Mouse (Mus musculus): ENCODE results near the gene Rnf216. TPM values are rescaled to one million over a fixed set of nuclear protein-coding genes. Genes with fewer than 3 reads are reported as not detected.
"Not testable (repeated sequence)": the region's sequence is repeated elsewhere in the genome, so short reads cannot be mapped to it uniquely, and the experiment has no call there.

Rnf216 gene
- polyA plus RNA-seq (2021): 48.0 TPM

DNA sequence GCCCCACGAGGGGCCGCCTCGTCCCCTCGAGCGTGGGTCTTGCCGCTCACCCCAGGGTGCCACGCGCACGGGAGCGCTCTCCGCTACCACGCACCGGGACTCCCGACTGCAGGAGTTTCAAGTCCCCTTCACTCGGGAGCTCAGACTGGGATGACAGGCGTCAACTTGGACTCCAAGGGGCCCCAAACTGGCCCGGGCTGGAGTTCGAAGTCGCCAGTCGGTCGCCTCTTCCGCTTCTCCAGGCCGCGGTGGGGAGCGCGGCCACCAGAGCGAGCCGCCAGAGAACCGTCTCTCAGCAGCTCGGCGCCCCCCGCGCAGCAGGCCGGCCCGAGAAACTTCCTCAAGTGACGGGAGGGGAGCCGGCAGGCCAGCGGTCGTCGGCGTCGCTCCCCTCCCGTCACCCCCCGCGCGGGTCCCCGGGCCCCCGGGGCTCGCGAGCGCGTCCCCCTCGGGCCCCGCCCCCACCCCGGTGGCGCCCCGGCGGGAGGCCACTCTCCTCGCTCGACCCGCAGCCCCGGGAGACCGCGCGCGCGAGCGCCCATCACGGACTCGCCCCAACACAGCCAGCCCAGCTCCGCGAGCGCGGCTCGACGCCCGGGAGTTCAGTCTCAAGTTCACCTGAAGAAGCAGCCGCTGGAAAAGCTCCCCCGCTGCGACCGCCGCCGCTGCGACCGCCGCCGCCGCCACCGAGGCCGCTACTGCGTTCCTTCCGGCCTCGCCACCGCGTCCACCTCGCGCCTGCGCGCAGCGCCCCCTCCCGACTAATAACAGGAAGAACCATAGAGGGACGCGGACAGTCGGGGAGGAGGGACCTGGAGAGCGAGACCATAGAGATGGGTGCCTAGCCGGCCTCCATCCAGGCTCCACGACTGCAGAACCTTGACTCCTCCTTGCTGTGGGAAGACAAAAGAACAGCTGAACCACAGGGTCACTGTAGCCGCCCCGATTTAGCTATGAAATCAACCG, at the start of gene Rnf216:
Gene Rnf216 (minus strand): TSS at position 714 of the 966 bp plus-strand sequence.
- ChIA-PET CTCF (interaction anchor here (0.8 to 1.8 kb wide), 9 partner anchors 12 to 68 kb away, joined by 3 to 5 read pairs (median 3); partner anchors contain the start of genes Rbak and Spdye4b), POLR2A (interaction anchor here (0.7 to 1.3 kb wide), 5 partner anchors 9 to 114 kb away, joined by 3 to 4 read pairs (median 3); partner anchors contain the start of gene Rbak)
- in situ Hi-C loops (cut with MboI; ENCODE audit: low pct_unique_long_range_greater_than_20kb): no loop called here
- TF ChIP-seq CTCF (IDR thresholded peaks at IDR 0.05): peak; percentile 100
- DNase-seq (ENCODE audit: low read depth, low spot score): peak; percentile 80
- no peaks in the 10 kb centered on the region for H3K27me3 ChIP-seq
- peak; percentile 82 for ATAC-seq

- in situ Hi-C loops (cut with MboI; ENCODE audit: low pct_unique_long_range_greater_than_20kb): no loop called here
- DNase-seq (ENCODE audit: low read depth, low spot score) (no peak), ATAC-seq (no peak)
- ChIA-PET CTCF (no interaction called here), POLR2A (no interaction called here)
- TF ChIP-seq CTCF (IDR thresholded peaks at IDR 0.05): no peak
- peaks cover 20% of the 10 kb centered on the region for H3K27me3 ChIP-seq
Measured at GRCm38 (mm10) chr5:143155534-143155933, 42.7 kb upstream of the Rnf216 start.

- CTCF ChIA-PET: no interaction called here
- POLR2A ChIA-PET: no interaction called here
- no peak for ATAC-seq
Measured at GRCm38 (mm10) chr5:143153756-143154155, 41.0 kb upstream of the Rnf216 start.

GRCm38 (mm10) chr5:143150044-143150443, 37.2 kb upstream of the Rnf216 start:
- TF ChIP-seq CTCF (IDR thresholded peaks at IDR 0.05): no peak
- DNase-seq (ENCODE audit: low read depth, low spot score) (no peak), ATAC-seq (no peak)
- in situ Hi-C loops (cut with MboI; ENCODE audit: low pct_unique_long_range_greater_than_20kb): no loop called here
- ChIA-PET POLR2A (interaction anchor here (0.7 kb wide), 1 partner anchor 20 kb away, joined by 4 read pairs; no protein-coding TSS in a partner anchor), CTCF (no interaction called here)
- peaks cover 8% of the 10 kb centered on the region for H3K27me3 ChIP-seq

More at GRCm38 (mm10) chr5:143153756-143154155, 41.0 kb upstream of the Rnf216 start:
- no peak for DNase-seq (ENCODE audit: low read depth, low spot score)
- peaks cover 18% of the 10 kb centered on the region for H3K27me3 ChIP-seq
- in situ Hi-C loops (cut with MboI; ENCODE audit: low pct_unique_long_range_greater_than_20kb): no loop called here
- no peak for TF ChIP-seq CTCF (IDR thresholded peaks at IDR 0.05)

DNA sequence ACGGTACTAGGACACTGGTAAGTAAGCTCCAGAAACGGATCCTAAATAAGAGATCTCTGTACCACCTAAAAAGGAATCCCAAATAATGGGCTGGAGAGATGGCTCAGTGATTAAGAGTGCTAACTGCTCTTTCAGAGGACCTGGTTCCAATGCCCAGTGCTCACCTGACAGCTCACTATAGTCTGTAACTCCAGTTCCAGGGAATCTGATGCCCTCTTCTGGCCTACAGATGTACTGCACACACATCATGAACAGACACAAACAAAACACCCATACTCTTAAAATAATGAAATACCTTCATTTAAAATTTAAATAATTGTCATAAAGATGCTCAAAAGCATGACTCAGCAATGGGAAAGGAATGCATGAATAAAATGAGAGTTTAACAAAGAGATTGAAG, 36.7 kb upstream of the Rnf216 start:
- CTCF ChIA-PET: interaction anchor here (1.3 kb wide), 1 partner anchor 17 kb away, joined by 3 read pairs; no protein-coding TSS in a partner anchor
- POLR2A ChIA-PET: no interaction called here
- H3K27me3 ChIP-seq: peaks cover 8% of the 10 kb centered on the region
- ATAC-seq: no peak
- in situ Hi-C loops (cut with MboI; ENCODE audit: low pct_unique_long_range_greater_than_20kb): no loop called here
- no peak for DNase-seq (ENCODE audit: low read depth, low spot score)
- no peak for TF ChIP-seq CTCF (IDR thresholded peaks at IDR 0.05)

- ATAC-seq (no peak), DNase-seq (ENCODE audit: low read depth, low spot score) (no peak)
- peaks cover 8% of the 10 kb centered on the region for H3K27me3 ChIP-seq
- no peak for TF ChIP-seq CTCF (IDR thresholded peaks at IDR 0.05)
- ChIA-PET CTCF (interaction anchor here (1.3 kb wide), 1 partner anchor 16 kb away, joined by 3 read pairs; no protein-coding TSS in a partner anchor), POLR2A (no interaction called here)
- in situ Hi-C loops (cut with MboI; ENCODE audit: low pct_unique_long_range_greater_than_20kb): no loop called here
Measured at GRCm38 (mm10) chr5:143148661-143149060, 35.9 kb upstream of the Rnf216 start.

DNA sequence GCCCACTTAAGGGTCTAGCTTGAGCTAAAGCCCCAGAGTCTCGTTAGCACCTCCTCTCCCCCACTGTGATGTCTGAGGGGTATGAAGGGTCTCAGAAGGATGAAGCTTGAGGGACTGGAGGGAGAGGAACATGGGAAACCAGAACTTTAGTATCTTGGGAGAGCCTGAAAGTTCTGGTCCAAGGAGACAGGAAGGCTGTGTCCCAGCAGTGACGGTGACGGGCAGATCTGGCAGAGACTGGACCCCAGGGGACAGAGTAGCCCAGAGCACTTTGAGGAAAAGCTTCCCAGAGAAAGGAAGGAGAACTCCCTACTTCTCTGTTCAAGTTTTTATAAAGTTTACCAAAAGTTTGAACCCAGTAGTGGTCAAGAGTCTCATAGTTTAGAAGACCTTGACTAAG, 34.7 kb upstream of the Rnf216 start, which contains the start of gene Olfr718-ps1:
Gene Olfr718-ps1 (minus strand): TSS at position 101 of the 400 bp plus-strand sequence.
- no peak for TF ChIP-seq CTCF (IDR thresholded peaks at IDR 0.05)
- in situ Hi-C loops (cut with MboI; ENCODE audit: low pct_unique_long_range_greater_than_20kb): no loop called here
- peaks cover 8% of the 10 kb centered on the region for H3K27me3 ChIP-seq
- ATAC-seq (no peak), DNase-seq (ENCODE audit: low read depth, low spot score) (no peak)
- POLR2A ChIA-PET: no interaction called here
- CTCF ChIA-PET: no interaction called here

DNA sequence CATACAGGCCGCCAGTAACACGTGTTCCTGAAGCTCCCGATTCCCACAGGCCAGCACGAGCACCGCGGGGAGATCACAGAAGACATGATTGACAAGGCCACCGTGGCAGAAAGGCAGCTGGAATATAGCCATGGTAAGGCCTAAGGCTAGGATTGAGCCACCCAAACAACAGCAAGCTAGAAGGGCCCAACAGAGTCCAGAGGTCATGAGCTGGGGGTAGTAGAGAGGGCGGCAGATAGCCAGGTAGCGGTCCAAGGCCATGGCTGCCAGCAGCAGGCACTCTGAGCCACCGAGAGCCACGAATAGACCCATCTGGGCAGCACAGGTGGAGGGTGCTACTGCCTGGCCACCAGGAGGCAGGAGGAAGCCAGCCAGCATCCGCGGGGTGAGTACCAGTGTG, 24.8 kb upstream of the Rnf216 start:
- in situ Hi-C loops (cut with MboI; ENCODE audit: low pct_unique_long_range_greater_than_20kb): no loop called here
- TF ChIP-seq CTCF (IDR thresholded peaks at IDR 0.05): no peak
- ChIA-PET POLR2A (interaction anchor here (1.0 kb wide), 1 partner anchor 25 kb away, joined by 3 read pairs; no protein-coding TSS in a partner anchor), CTCF (interaction anchor here (1.2 to 1.9 kb wide), 2 partner anchors 25 to 29 kb away, joined by 3 to 4 read pairs; partner anchors contain the start of gene Rnf216)
- no peaks in the 10 kb centered on the region for H3K27me3 ChIP-seq
- DNase-seq (ENCODE audit: low read depth, low spot score) (no peak), ATAC-seq (no peak)

DNA sequence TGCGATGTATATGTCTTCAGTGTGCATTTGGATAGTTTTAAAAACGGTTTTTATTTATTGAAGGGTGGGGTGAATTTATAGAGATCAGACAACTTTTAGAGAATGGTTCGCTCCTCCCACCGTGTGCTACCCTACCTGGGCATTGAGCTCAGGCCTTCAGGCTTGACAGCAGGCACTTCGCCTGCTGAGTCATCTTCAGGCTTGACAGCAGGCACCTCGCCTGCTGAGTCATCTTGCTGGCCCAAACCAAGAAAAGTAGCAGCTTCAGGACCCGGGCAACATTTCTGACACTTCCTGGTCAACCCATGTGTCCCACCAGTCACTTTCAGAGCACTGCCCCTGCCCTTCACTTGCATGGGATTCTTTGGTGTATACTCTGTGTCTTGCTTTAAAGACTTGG, 22.2 kb upstream of the Rnf216 start:
- no peaks in the 10 kb centered on the region for H3K27me3 ChIP-seq
- ATAC-seq (no peak), DNase-seq (ENCODE audit: low read depth, low spot score) (no peak)
- in situ Hi-C loops (cut with MboI; ENCODE audit: low pct_unique_long_range_greater_than_20kb): no loop called here
- TF ChIP-seq CTCF (IDR thresholded peaks at IDR 0.05): no peak
- POLR2A ChIA-PET: interaction anchor here (0.5 to 1.0 kb wide), 2 partner anchors 10 to 45 kb away, joined by 3 read pairs; no protein-coding TSS in a partner anchor
- CTCF ChIA-PET: no interaction called here

GRCm38 (mm10) chr5:143134216-143135010, 21.6 kb upstream of the Rnf216 start:
- POLR2A ChIA-PET: interaction anchor here (0.5 to 1.0 kb wide), 2 partner anchors 10 to 45 kb away, joined by 3 read pairs; no protein-coding TSS in a partner anchor
- CTCF ChIA-PET; H3K27me3 ChIP-seq; ATAC-seq; DNase-seq (ENCODE audit: low read depth, low spot score): not testable (repeated sequence)
- in situ Hi-C loops (cut with MboI; ENCODE audit: low pct_unique_long_range_greater_than_20kb): loop anchor here (5.0 kb wide), 1 partner anchor 392 kb away; no protein-coding TSS in a partner anchor
